Mouse (Mus musculus) gastrocnemius, adult 2 months (tissue): ENCODE results near the gene Olfr1394. TPM values are rescaled to one million over a fixed set of nuclear protein-coding genes. Genes with fewer than 3 reads are reported as not detected.

Experiments
- DNase-seq: peaks from one replicate; pipeline ENCODE4 v3.0.0; 2022
- H3K27ac ChIP-seq: fragments of 200-600 bp; 2 replicates; pipeline ENCODE4 v1.8.1; 2022; ENCODE audit warnings: mild to moderate bottlenecking
- H3K4me3 ChIP-seq: fragments of 200-600 bp; 2 replicates; pipeline ENCODE4 v1.8.1; 2022; ENCODE audit warnings: mild to moderate bottlenecking, moderate library complexity
- CTCF ChIP-seq: fragments of 200-600 bp; IDR thresholded peaks from 2 replicates; pipeline ENCODE4 v1.8.1; 2022; ENCODE audit warnings: antibody characterized with exemption, mild to moderate bottlenecking, moderate library complexity
- intact Hi-C: fragments of 180-260 bp; cut with DNase I; formaldehyde crosslinking; loops from one replicate; pipeline ENCODE4 v1.15.1; 2025
- total RNA-seq, 2 experiments: library from RNA; stranded (reverse); gene quantifications; 2 replicates each; pipeline ENCODE4 v1.2.3; 2021

Olfr1394 gene
- total RNA-seq, 2 experiments from 2014 or later = not detected

GRCm38 (mm10) chr11:49201142-49201541 lies 47.0 kb downstream of the Olfr1394 start:
- Histone ChIP-seq H3K27ac (no peak overlapping the region), H3K4me3 (no peak overlapping the region)
- DNase-seq = no peak
- intact Hi-C loops = loop anchor here (10.0 kb wide), 1 partner anchor 386 kb away; the partner anchor contains the start of gene Trim41
- no peak for TF ChIP-seq CTCF

- H3K4me3 ChIP-seq = peak overlapping the region; percentile 87
- no peak for DNase-seq
- no peak for TF ChIP-seq CTCF
- intact Hi-C loops = loop anchor here (2.0 to 10.0 kb wide), 2 partner anchors 43 to 387 kb away; partner anchors contain the start of genes Mgat1 and Trim41
- H3K27ac ChIP-seq = peak overlapping the region; percentile 98
Measured at GRCm38 (mm10) chr11:49202071-49202470, 47.9 kb downstream of the Olfr1394 start.

GRCm38 (mm10) chr11:49202523-49203061 lies 48.4 kb downstream of the Olfr1394 start:
- Histone ChIP-seq H3K27ac (peak overlapping the region; percentile 98), H3K4me3 (peak overlapping the region; percentile 87)
- peak; percentile 25 for DNase-seq

GRCm38 (mm10) chr11:49203129-49203768 lies 49.1 kb downstream of the Olfr1394 start, which contains the start of gene Zfp62:
TSS of gene Zfp62 (plus strand) at chr11:49203292.
- peak; percentile 97 for DNase-seq
- intact Hi-C loops = loop anchor here (2.0 to 10.0 kb wide), 2 partner anchors 42 to 388 kb away; partner anchors contain the start of genes Mgat1 and Trim41
- Histone ChIP-seq H3K27ac (peak within 1 kb of the TSS; percentile 98), H3K4me3 (peak within 1 kb of the TSS; percentile 87)
- TF ChIP-seq CTCF = no peak

More at GRCm38 (mm10) chr11:49202523-49203061, 48.4 kb downstream of the Olfr1394 start:
- no peak for TF ChIP-seq CTCF
- intact Hi-C loops = loop anchor here (2.0 to 10.0 kb wide), 2 partner anchors 42 to 388 kb away; partner anchors contain the start of genes Mgat1 and Trim41

- TF ChIP-seq CTCF = no peak
- DNase-seq = no peak
- peak overlapping the region; percentile 98 for H3K27ac ChIP-seq
- intact Hi-C loops = loop anchor here (2.0 to 10.0 kb wide), 2 partner anchors 41 to 389 kb away; partner anchors contain the start of genes Mgat1 and Trim41
- peak overlapping the region; percentile 87 for H3K4me3 ChIP-seq
Measured at GRCm38 (mm10) chr11:49203771-49204497, 49.8 kb downstream of the Olfr1394 start.

GRCm38 (mm10) chr11:49205080-49205590 lies 51.0 kb downstream of the Olfr1394 start:
- no peak for DNase-seq
- intact Hi-C loops = loop anchor here (10.0 kb wide), 1 partner anchor 390 kb away; the partner anchor contains the start of gene Trim41
- Histone ChIP-seq H3K4me3 (peak overlapping the region; percentile 2; the same call in 1 of the 2 replicates), H3K27ac (0 out of 2 replicates have a peak overlapping the region, but pooled peaks have one; percentile 5)
- TF ChIP-seq CTCF = no peak

- intact Hi-C loops = loop anchor here (10.0 kb wide), 1 partner anchor 393 kb away; the partner anchor contains the start of gene Trim41
- no peak for DNase-seq
- no peak overlapping the region for H3K27ac ChIP-seq
- TF ChIP-seq CTCF = no peak
- no peak overlapping the region for H3K4me3 ChIP-seq
Measured at GRCm38 (mm10) chr11:49207495-49207894, 53.3 kb downstream of the Olfr1394 start.

Other genes with a start within 250 kb of the Olfr1394 start
- gene Psme2b, start 208.2 kb upstream of the Olfr1394 start, total RNA-seq = 1 to 10 TPM in 1 of 2 experiments, under 1 TPM in 1; 0.41 to 1.6 TPM
- gene Olfr56, start 175.5 kb upstream of the Olfr1394 start, total RNA-seq = not detected
- gene 9930111J21Rik1, start 175.0 kb upstream of the Olfr1394 start, total RNA-seq = 1 to 10 TPM in 1 of 2 experiments, under 1 TPM in 1; 0.79 to 1.7 TPM
- gene Gm12185, start 162.2 kb upstream of the Olfr1394 start, total RNA-seq = under 1 TPM; 0.39 to 0.46 TPM
- gene Tgtp1, start 160.2 kb upstream of the Olfr1394 start, total RNA-seq = 1 to 10 TPM in 1 of 2 experiments, under 1 TPM in 1; 0.97 to 1.1 TPM
- 1 to 10 TPM; 1.0 to 2.5 TPM for gene 9930111J21Rik2, start 103.1 kb upstream of the Olfr1394 start, total RNA-seq
- gene Tgtp2, start 90.2 kb upstream of the Olfr1394 start, total RNA-seq = 1 to 10 TPM in 1 of 2 experiments, under 1 TPM in 1; 0.66 to 1.3 TPM
- gene Ifi47, start 77.8 kb upstream of the Olfr1394 start, total RNA-seq = under 1 TPM; 0.84 TPM
- gene Olfr1396, start 39.5 kb upstream of the Olfr1394 start, total RNA-seq = not detected
- gene Olfr1395, start 12.1 kb upstream of the Olfr1394 start, total RNA-seq = not detected
- 1 to 10 TPM in 1 of 2 experiments, under 1 TPM in 1; 0.97 to 3.6 TPM for gene Btnl9, start 32.8 kb downstream of the Olfr1394 start, total RNA-seq
- 10 to 100 TPM; 25.8 to 32.6 TPM for gene Zfp62, start 48.9 kb downstream of the Olfr1394 start, total RNA-seq
- gene Mgat1, start 89.8 kb downstream of the Olfr1394 start, total RNA-seq = 10 to 100 TPM; 42.0 to 48.0 TPM
- gene Olfr1393, start 123.9 kb downstream of the Olfr1394 start, total RNA-seq = not detected
- gene Olfr1392, start 130.9 kb downstream of the Olfr1394 start, total RNA-seq = not detected
- not detected for gene Olfr10, start 150.4 kb downstream of the Olfr1394 start, total RNA-seq
- not detected for gene Olfr1391, start 168.4 kb downstream of the Olfr1394 start, total RNA-seq
- gene Olfr1390, start 180.8 kb downstream of the Olfr1394 start, total RNA-seq = not detected